Mouse (Mus musculus) kidney, embryonic 16.5 days (tissue): ENCODE results near the gene Mad1l1. TPM values are rescaled to one million over a fixed set of nuclear protein-coding genes. Genes with fewer than 3 reads are reported as not detected.
A peak's percentile ranks its signal among the peaks of the same experiment; 100 is the strongest.

Source experiments
- ATAC-seq: fragments of 200-750 bp; cut with Nextera tagmentation; 2 replicates; pipeline ENCODE4 v1.8.0; 2017; ENCODE audit warnings: moderate TSS enrichment; ENCODE audit not compliant: low FRiP score, low TSS enrichment
- H3K27ac ChIP-seq: fragments of 300-500 bp; sonication (generic); 2 replicates; pipeline ENCODE4 v1.5.1; 2014; ENCODE audit warnings: low read length
- H3K27me3 ChIP-seq: fragments of 300-500 bp; sonication (generic); 2 replicates; pipeline ENCODE4 v1.6.1; 2014; ENCODE audit warnings: low read length, control low read depth, mixed read lengths; ENCODE audit not compliant: insufficient read depth
- H3K36me3 ChIP-seq: fragments of 300-500 bp; sonication (generic); 2 replicates; pipeline ENCODE4 v1.6.1; 2014; ENCODE audit warnings: low read length, control low read depth, mixed read lengths; ENCODE audit not compliant: insufficient read depth
- H3K4me1 ChIP-seq: fragments of 300-500 bp; sonication (generic); 2 replicates; pipeline ENCODE4 v1.6.1; 2014; ENCODE audit warnings: low read length, control low read depth, mixed read lengths; ENCODE audit not compliant: insufficient read depth
- H3K4me2 ChIP-seq: fragments of 300-500 bp; sonication (generic); replicated peaks from 2 replicates; pipeline ENCODE4 v1.6.1; 2014; ENCODE audit warnings: low read depth, low read length
- H3K4me3 ChIP-seq: fragments of 300-500 bp; sonication (generic); 2 replicates; pipeline ENCODE4 v1.5.1; 2014; ENCODE audit warnings: mild to moderate bottlenecking, low read length
- H3K9ac ChIP-seq: fragments of 300-500 bp; sonication (generic); replicated peaks from 2 replicates; pipeline ENCODE4 v1.6.1; 2014; ENCODE audit warnings: low read length
- H3K9me3 ChIP-seq: fragments of 300-500 bp; sonication (generic); 2 replicates; pipeline ENCODE4 v1.6.1; 2016; ENCODE audit warnings: low read length, control low read depth
- WGBS: fragments of 180-500 bp; shearing (Covaris S2); extraction: QIAGEN DNeasy Blood & Tissue Kit; methylation state at CpG from one replicate; pipeline ENCODE4 v1.1.7; 2014; 5-methylcytosine and 5-hydroxymethylcytosine counted together
- polyA plus RNA-seq: library from polyadenylated mRNA; unstranded; fragments of >200 nt; fragmentation: Nextera tagmentation; extraction: Ambion mirVana; gene quantifications from 2 replicates; pipeline ENCODE4 v1.2.1, GENCODE M21; 2015

Gene Mad1l1
- polyA plus RNA-seq, 1 experiment from 2014 or later, result 51.6 TPM

GRCm38 (mm10) chr5:140226871-140227270 is 94.5 kb downstream of the Mad1l1 start:
- peaks cover 9% of the 10 kb centered on the region; the same call in 1 of the 2 replicates for H3K4me1 ChIP-seq
- 0 out of 2 replicates have a peak overlapping the region, but pooled peaks have one; percentile 13 for H3K27ac ChIP-seq
- no peak overlapping the region for H3K9ac ChIP-seq
- 94% methylated on average over 3 of the region's 3 CpGs for whole genome bisulfite sequencing
- ATAC-seq, result no peak
- H3K4me2 ChIP-seq, result no peak overlapping the region
- no peaks in the 10 kb centered on the region for H3K36me3 ChIP-seq
- no peaks in the 10 kb centered on the region for H3K27me3 ChIP-seq
- no peak overlapping the region for H3K4me3 ChIP-seq
- H3K9me3 ChIP-seq, result no peaks in the 10 kb centered on the region

GRCm38 (mm10) chr5:140225881-140226280 is 95.5 kb downstream of the Mad1l1 start:
- peak overlapping the region; percentile 48; the same call in 1 of the 2 replicates for H3K27ac ChIP-seq
- peak; percentile 83 for ATAC-seq
- WGBS, result 50% methylated on average over 2 of the region's 2 CpGs

DNA sequence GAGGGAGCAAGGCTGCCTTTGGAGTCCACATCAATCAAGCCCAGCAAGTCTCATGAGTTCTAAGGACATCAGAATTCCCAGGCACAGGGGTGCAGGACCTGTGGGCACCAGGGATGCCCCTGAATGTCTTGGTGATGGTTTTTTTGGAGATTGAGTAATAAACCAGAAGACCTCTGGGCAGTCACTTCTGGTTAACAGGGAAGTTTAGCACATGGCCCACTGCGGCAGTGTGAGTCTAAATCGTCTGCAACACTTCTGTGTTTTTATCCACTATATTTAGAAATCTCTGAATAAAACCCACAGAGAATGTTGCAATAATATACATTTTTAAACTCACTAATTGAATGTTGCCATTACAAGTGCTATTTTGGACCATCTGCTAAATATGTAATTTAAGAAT is 96.2 kb downstream of the Mad1l1 start:
- 86% methylated on average over 2 of the region's 2 CpGs for WGBS
- Histone ChIP-seq H3K27ac (peak overlapping the region; percentile 48; the same call in 1 of the 2 replicates), H3K4me3 (no peak overlapping the region), H3K4me2 (no peak overlapping the region), H3K27me3 (no peaks in the 10 kb centered on the region), H3K9ac (no peak overlapping the region), H3K36me3 (no peaks in the 10 kb centered on the region), H3K9me3 (no peaks in the 10 kb centered on the region), H3K4me1 (peaks cover 13% of the 10 kb centered on the region)
- ATAC-seq, result no peak

More at GRCm38 (mm10) chr5:140225881-140226280, 95.5 kb downstream of the Mad1l1 start:
- H3K9me3 ChIP-seq, result no peaks in the 10 kb centered on the region
- H3K4me2 ChIP-seq, result no peak overlapping the region
- no peak overlapping the region for H3K9ac ChIP-seq
- no peak overlapping the region for H3K4me3 ChIP-seq
- no peaks in the 10 kb centered on the region for H3K27me3 ChIP-seq
- H3K36me3 ChIP-seq, result no peaks in the 10 kb centered on the region
- peaks cover 13% of the 10 kb centered on the region for H3K4me1 ChIP-seq

DNA sequence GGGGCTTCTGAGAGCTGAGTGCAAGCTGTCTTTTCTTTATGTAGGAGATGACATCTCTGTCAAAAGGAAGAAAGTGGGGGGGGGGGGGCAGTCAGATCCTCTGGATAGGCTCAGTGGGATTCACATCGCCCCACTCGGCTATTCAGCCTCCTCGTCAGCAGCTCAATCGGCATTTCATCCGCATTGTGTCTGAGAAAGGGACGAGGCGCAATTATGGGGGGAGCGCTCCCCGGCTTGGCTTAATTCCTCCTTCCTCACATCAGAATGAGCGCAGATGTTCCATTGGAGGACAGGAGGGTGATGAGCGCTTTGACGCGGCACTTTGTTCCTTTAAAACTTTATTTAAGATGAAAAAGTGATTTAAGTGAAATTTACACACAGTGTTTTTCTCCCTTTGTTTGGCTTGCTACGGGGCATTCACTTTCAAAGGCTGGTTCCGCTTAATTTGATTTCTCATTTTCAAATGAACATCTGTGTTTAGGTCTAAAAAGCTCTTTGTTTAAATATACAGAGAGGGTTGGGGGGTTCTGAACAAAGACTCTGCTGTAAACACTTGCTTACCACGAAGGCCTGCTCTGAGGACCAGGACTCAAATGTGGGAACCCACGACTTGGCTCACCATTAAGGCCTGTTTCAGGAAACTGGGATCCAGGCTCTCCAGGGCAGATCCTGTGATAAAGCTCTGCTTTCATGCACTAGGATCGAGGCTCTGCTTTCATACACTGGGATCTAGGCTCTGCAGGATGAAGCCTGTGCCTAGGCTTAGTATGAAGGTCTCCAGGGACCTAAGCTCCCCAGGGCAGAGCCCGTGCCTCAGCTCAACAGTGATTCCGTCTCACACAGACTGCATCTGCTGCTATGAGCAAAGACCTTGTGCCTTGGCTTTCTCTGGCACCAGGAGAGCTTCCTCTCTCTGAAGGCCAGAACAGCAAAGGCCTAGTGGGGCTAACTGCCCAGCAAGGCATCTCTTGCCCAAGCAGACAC is 98.0 kb downstream of the Mad1l1 start:
- Histone ChIP-seq H3K4me2 (no peak overlapping the region), H3K27me3 (no peaks in the 10 kb centered on the region), H3K9me3 (no peaks in the 10 kb centered on the region), H3K9ac (no peak overlapping the region), H3K27ac (peak overlapping the region; percentile 35; the same call in 1 of the 2 replicates), H3K36me3 (no peaks in the 10 kb centered on the region), H3K4me1 (peaks cover 13% of the 10 kb centered on the region), H3K4me3 (no peak overlapping the region)
- 75% methylated on average over 20 of the region's 20 CpGs for WGBS
- ATAC-seq, result no peak

DNA sequence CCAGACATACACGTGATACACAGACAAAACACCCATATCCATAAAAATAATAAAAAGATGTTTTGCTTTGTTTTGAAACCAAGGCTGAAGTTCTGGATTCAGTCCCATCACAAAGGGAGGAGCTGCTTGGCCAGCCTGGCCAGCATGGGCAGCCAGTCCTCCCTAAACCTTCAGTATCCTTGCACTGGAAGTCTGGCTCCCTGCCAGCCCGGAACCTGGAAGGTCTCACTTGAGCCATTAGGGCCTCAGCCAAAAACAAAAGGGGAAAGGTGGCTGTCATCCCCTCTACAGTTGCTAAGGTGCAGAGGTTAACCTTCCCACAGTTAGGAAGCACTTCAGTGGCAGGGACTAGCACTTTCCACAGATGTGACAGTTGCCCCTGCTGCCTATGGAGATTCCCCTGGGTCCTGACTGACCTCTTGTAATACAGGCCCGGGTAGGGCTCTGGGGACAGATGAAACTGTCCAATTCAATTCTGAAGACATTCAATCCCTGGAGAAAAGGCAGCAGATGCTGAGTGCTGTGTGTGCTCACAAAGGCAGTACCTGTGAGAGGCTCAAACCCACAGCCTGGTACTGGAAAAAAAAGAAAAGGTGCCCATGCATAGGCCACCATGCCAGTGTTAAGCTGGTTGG is 100.2 kb downstream of the Mad1l1 start:
- ATAC-seq, result no peak
- 67% methylated on average over 3 of the region's 3 CpGs for WGBS

DNA sequence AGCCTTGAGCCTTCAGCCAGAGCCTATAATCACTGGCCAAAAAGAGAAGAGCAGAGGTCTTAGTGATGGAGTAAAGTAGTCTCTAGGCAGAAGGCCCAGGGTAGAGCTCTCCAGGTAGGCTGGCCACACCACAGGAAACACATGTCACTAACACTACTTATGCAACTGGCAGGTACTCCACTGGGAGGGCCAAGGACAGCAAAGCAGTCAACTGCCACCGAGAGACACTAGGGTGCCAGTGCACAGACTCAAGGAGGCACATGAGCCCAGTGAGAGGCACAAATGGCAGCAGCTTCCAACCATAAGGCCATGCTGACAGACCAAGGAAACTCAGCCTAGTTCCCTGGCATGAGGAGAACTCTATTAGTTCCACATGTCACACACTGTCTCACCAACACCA is 102.1 kb downstream of the Mad1l1 start:
- Histone ChIP-seq H3K36me3 (no peaks in the 10 kb centered on the region), H3K9me3 (no peaks in the 10 kb centered on the region), H3K4me1 (peaks cover 4% of the 10 kb centered on the region; the same call in 1 of the 2 replicates), H3K27ac (no peak overlapping the region), H3K9ac (no peak overlapping the region), H3K4me2 (no peak overlapping the region), H3K27me3 (no peaks in the 10 kb centered on the region), H3K4me3 (no peak overlapping the region)
- WGBS, result 81% methylated on average over 1 of the region's 1 CpGs
- ATAC-seq, result no peak

More for the DNA sequence above, 100.2 kb downstream of the Mad1l1 start:
- Histone ChIP-seq H3K27ac (no peak overlapping the region), H3K9ac (no peak overlapping the region), H3K9me3 (no peaks in the 10 kb centered on the region), H3K4me2 (no peak overlapping the region), H3K4me3 (no peak overlapping the region), H3K4me1 (peaks cover 10% of the 10 kb centered on the region), H3K36me3 (no peaks in the 10 kb centered on the region), H3K27me3 (no peaks in the 10 kb centered on the region)

- no peak for ATAC-seq
- Histone ChIP-seq H3K9ac (no peak overlapping the region), H3K4me1 (peaks cover 4% of the 10 kb centered on the region; the same call in 1 of the 2 replicates), H3K36me3 (no peaks in the 10 kb centered on the region), H3K27ac (no peak overlapping the region), H3K4me3 (no peak overlapping the region), H3K4me2 (no peak overlapping the region), H3K9me3 (no peaks in the 10 kb centered on the region), H3K27me3 (no peaks in the 10 kb centered on the region)
- 29% methylated on average over 2 of the region's 2 CpGs for WGBS
Measured at GRCm38 (mm10) chr5:140217900-140218299, 103.5 kb downstream of the Mad1l1 start.

GRCm38 (mm10) chr5:140217083-140217482 is 104.3 kb downstream of the Mad1l1 start:
- no peak overlapping the region for H3K9ac ChIP-seq
- H3K27ac ChIP-seq, result no peak overlapping the region
- H3K4me2 ChIP-seq, result no peak overlapping the region
- no peaks in the 10 kb centered on the region for H3K9me3 ChIP-seq
- no peaks in the 10 kb centered on the region for H3K27me3 ChIP-seq
- H3K4me3 ChIP-seq, result no peak overlapping the region
- 84% methylated on average over 2 of the region's 3 CpGs for WGBS
- H3K36me3 ChIP-seq, result no peaks in the 10 kb centered on the region
- H3K4me1 ChIP-seq, result peaks cover 4% of the 10 kb centered on the region; the same call in 1 of the 2 replicates
- no peak for ATAC-seq

DNA sequence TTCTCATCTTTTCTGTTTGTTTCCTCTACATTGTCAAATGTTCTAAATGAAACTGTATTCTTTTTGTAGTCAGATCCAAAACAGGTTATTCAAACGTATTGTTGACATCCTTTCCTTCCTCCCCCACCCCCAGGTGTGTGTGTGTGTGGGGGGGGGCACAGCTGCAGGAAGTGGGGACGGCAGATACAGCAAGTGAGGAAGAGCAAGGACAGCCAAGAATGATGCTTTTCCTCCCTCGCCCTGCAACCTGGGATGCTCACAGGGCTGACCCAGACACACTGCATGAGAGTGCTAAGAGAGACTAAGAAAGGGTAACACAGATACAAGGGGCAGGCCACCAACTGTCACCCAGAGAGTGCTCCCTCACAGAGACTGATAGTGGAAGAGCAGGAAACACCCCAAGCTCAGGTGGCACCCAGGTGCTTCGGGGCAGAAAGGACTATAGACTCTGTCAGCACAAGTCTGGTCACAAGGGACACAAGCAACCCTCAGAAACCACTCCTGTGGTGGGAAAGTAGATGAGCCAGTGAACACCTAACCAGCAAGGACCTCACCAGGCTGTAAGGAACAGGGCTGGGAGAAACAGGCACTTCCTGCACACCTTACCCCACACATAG is 105.8 kb downstream of the Mad1l1 start:
- no peak overlapping the region for H3K27ac ChIP-seq
- no peak overlapping the region for H3K4me3 ChIP-seq
- no peaks in the 10 kb centered on the region for H3K9me3 ChIP-seq
- no peak overlapping the region for H3K9ac ChIP-seq
- H3K27me3 ChIP-seq, result no peaks in the 10 kb centered on the region
- 67% methylated on average over 4 of the region's 4 CpGs for WGBS
- no peak overlapping the region for H3K4me2 ChIP-seq
- no peak for ATAC-seq
- H3K36me3 ChIP-seq, result no peaks in the 10 kb centered on the region
- no peaks in the 10 kb centered on the region for H3K4me1 ChIP-seq
